Mouse (Mus musculus): ENCODE data around the gene Fam107b. TPM values are rescaled to one million over a fixed set of nuclear protein-coding genes. Genes with fewer than 3 reads are reported as not detected.

Fam107b gene
- polyA plus RNA-seq, 1 experiment from 2014 or later: 17.8 TPM

DNA sequence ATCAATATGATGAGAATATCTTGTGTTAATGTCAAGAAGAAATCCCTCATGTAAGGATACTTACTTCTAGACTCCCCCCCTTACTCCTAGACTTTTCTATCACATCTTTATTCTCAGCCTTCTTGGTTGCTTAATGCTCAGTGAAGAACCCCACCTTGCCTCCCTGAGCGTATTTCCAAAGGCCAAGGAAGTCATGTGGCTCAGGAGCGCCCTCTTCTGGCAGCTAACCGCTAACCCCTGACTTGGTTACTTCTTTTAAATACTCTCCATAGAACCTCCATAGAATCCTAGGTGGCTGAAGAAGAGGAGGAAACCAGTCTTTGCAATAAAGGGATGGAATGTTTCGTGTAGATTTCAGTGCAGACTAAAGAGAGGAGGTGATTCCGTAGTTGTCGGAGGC, 199.0 kb downstream of the Fam107b start:
- no peaks in the 10 kb centered on the region for H3K36me3 ChIP-seq
- peaks cover 22% of the 10 kb centered on the region for H3K4me1 ChIP-seq (replicated peaks)
- 35% methylated on average over 6 of the region's 6 CpGs for WGBS
- no peak overlapping the region for H3K9ac ChIP-seq
- H3K9me3 ChIP-seq (replicated peaks): no peaks in the 10 kb centered on the region
- no peaks in the 10 kb centered on the region for H3K27me3 ChIP-seq
- no peak overlapping the region for H3K4me3 ChIP-seq
- H3K27ac ChIP-seq: no peak overlapping the region
- no peak for ATAC-seq (replicated peaks; ENCODE audit: insufficient number of reproducible peaks, insufficient read depth, low FRiP score, low read depth)
- no peak overlapping the region for H3K4me2 ChIP-seq

DNA sequence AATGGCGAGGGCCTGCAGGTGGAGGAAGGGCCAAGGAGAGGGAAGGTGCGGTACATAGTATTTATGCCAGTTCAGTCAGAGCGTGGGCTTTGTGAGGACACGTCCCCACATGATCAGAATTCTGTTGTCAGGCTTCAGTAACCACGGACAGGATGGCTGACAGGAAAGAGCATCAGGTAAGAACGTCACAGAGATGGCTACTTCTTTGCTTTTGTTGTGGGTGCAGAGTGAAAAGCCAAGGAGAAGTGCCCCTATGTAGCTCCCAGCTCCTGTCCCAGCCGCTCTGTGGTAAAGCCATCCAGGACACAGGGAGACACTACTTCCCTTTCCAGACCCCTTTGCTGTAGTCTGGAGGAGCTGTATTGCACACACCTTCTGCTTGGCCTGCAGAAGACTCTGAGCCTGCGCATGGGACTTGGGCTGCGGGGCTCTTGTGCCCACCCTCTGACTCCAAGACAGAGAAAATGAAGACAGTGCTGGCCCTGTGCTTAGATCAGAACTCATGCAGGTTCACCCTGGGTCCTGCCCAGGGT, 199.6 kb downstream of the Fam107b start:
- Histone ChIP-seq H3K27ac (no peak overlapping the region), H3K9ac (no peak overlapping the region), H3K4me1 (replicated peaks) (peaks cover 16% of the 10 kb centered on the region), H3K4me2 (no peak overlapping the region), H3K9me3 (replicated peaks) (no peaks in the 10 kb centered on the region), H3K27me3 (no peaks in the 10 kb centered on the region), H3K4me3 (no peak overlapping the region), H3K36me3 (no peaks in the 10 kb centered on the region)
- WGBS: 75% methylated on average over 9 of the region's 9 CpGs
- no peak for ATAC-seq (replicated peaks; ENCODE audit: insufficient number of reproducible peaks, insufficient read depth, low FRiP score, low read depth)

DNA sequence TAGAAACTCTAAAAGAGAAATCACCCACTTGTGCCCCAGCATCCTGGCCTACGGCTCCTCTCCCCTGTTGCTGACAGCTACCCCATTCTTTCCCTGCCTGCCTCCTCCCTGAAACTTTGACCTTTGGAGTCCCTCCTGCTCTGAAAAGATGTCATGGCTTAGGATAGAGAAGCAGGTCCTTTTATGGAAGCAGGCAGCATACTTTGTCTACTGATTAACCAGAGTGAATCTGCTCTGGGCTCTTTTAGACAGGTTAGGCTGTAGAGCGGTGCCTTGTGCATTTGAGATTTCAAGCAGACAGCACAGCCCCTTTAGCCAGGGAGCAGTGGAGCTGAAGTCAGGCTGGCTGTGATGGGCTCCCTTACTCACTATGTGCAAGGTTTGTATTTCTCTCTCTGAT, 200.1 kb downstream of the Fam107b start:
- Histone ChIP-seq H3K9me3 (replicated peaks) (no peaks in the 10 kb centered on the region), H3K4me3 (no peak overlapping the region), H3K27ac (no peak overlapping the region), H3K36me3 (no peaks in the 10 kb centered on the region), H3K4me1 (replicated peaks) (peaks cover 14% of the 10 kb centered on the region), H3K4me2 (no peak overlapping the region), H3K9ac (no peak overlapping the region), H3K27me3 (no peaks in the 10 kb centered on the region)
- ATAC-seq (replicated peaks; ENCODE audit: insufficient number of reproducible peaks, insufficient read depth, low FRiP score, low read depth): no peak
- 77% methylated on average over 2 of the region's 2 CpGs for WGBS

GRCm38 (mm10) chr2:3771483-3771882, 201.2 kb downstream of the Fam107b start:
- Histone ChIP-seq H3K4me3 (no peak overlapping the region), H3K27ac (no peak overlapping the region), H3K27me3 (no peaks in the 10 kb centered on the region), H3K4me2 (no peak overlapping the region), H3K36me3 (no peaks in the 10 kb centered on the region), H3K4me1 (replicated peaks) (peaks cover 8% of the 10 kb centered on the region; the same call in 1 of the 2 replicates), H3K9me3 (replicated peaks) (no peaks in the 10 kb centered on the region), H3K9ac (no peak overlapping the region)
- WGBS: 58% methylated on average over 6 of the region's 6 CpGs
- ATAC-seq (replicated peaks; ENCODE audit: insufficient number of reproducible peaks, insufficient read depth, low FRiP score, low read depth): no peak

DNA sequence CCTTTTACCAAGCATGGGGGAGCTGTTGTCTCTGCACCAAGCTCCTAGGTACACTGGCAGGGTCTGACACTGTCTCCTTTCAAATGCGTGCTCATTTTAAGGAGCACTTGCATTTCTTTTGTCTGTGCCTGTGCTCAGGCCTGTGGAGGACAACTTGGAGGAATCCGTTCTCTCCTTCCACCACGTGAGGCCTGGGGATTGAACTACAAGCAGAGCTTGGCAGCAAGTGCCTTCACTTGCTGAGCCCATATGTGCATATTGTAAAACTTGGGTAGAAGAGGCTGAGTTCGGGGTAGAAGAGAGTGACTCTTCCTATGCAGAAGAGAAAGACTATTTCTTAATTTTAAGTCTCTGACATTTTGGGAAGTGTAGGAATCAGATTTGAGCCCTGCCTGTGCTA, 202.8 kb downstream of the Fam107b start:
- Histone ChIP-seq H3K9ac (no peak overlapping the region), H3K9me3 (replicated peaks) (no peaks in the 10 kb centered on the region), H3K4me2 (no peak overlapping the region), H3K27ac (no peak overlapping the region), H3K4me3 (no peak overlapping the region), H3K4me1 (replicated peaks) (peaks cover 8% of the 10 kb centered on the region; the same call in 1 of the 2 replicates), H3K36me3 (no peaks in the 10 kb centered on the region), H3K27me3 (no peaks in the 10 kb centered on the region)
- WGBS: 82% methylated on average over 4 of the region's 4 CpGs
- no peak for ATAC-seq (replicated peaks; ENCODE audit: insufficient number of reproducible peaks, insufficient read depth, low FRiP score, low read depth)

DNA sequence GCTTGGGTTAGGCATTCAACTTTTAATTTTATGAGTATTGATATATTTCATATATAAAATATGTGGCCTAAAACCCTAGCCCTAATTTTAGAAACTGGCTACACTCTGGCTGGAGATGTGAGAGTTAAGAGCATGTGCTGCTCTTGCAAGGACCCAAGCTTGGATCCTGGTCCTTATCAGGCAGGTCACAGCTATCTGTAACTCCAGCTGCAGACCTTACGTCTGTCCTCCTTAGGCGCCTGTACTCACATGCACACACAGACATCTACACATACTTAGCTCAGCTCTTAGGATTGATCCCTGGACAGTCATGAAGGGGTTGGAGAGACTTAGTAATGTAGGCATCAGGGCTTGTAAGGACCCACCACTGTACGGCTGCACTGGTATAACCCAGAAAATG, 205.3 kb downstream of the Fam107b start:
- Histone ChIP-seq H3K4me2 (no peak overlapping the region), H3K27ac (no peak overlapping the region), H3K27me3 (no peaks in the 10 kb centered on the region), H3K9me3 (replicated peaks) (no peaks in the 10 kb centered on the region), H3K9ac (no peak overlapping the region), H3K4me3 (no peak overlapping the region), H3K4me1 (replicated peaks) (peaks cover 8% of the 10 kb centered on the region; the same call in 1 of the 2 replicates), H3K36me3 (peaks cover 13% of the 10 kb centered on the region; the same call in 1 of the 2 replicates)
- ATAC-seq (replicated peaks; ENCODE audit: insufficient number of reproducible peaks, insufficient read depth, low FRiP score, low read depth): no peak
- 52% methylated on average over 3 of the region's 3 CpGs for WGBS

- no peaks in the 10 kb centered on the region for H3K27me3 ChIP-seq
- H3K9ac ChIP-seq: no peak overlapping the region
- peaks cover 8% of the 10 kb centered on the region; the same call in 1 of the 2 replicates for H3K4me1 ChIP-seq (replicated peaks)
- H3K27ac ChIP-seq: no peak overlapping the region
- peaks cover 13% of the 10 kb centered on the region; the same call in 1 of the 2 replicates for H3K36me3 ChIP-seq
- no peak for ATAC-seq (replicated peaks; ENCODE audit: insufficient number of reproducible peaks, insufficient read depth, low FRiP score, low read depth)
- H3K9me3 ChIP-seq (replicated peaks): no peaks in the 10 kb centered on the region
- H3K4me3 ChIP-seq: no peak overlapping the region
- H3K4me2 ChIP-seq: no peak overlapping the region
These were observed 205.8 kb downstream of the Fam107b start for GRCm38 (mm10) chr2:3776045-3776444.

DNA sequence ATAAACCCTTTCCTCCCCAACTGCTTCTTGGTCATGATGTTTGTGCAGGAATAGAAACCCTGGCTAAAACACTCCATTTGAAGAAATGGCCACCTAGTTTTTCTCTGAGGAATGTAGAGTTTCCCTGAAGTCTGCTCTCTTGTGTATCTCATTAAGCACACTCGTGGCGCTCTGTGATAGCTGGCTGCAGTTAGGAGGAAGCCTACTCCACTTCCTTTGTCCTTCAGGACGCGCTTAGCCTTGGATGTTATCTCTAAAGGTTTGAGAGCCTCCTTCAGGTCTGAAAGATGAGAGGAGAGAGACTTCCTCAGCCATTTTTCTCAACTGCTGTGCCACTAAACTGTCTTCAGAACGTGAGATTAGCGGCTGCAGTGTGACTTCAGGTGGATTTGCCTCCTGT, 207.4 kb downstream of the Fam107b start:
- ATAC-seq (replicated peaks; ENCODE audit: insufficient number of reproducible peaks, insufficient read depth, low FRiP score, low read depth): no peak
- no peak overlapping the region for H3K27ac ChIP-seq
- H3K27me3 ChIP-seq: no peaks in the 10 kb centered on the region
- H3K4me3 ChIP-seq: no peak overlapping the region
- H3K36me3 ChIP-seq: peaks cover 13% of the 10 kb centered on the region
- H3K4me1 ChIP-seq (replicated peaks): peaks cover 2% of the 10 kb centered on the region; the same call in 1 of the 2 replicates
- 59% methylated on average over 6 of the region's 6 CpGs for WGBS
- H3K4me2 ChIP-seq: no peak overlapping the region
- H3K9ac ChIP-seq: no peak overlapping the region
- H3K9me3 ChIP-seq (replicated peaks): no peaks in the 10 kb centered on the region

- H3K4me2 ChIP-seq: no peak overlapping the region
- 78% methylated on average over 8 of the region's 8 CpGs for WGBS
- no peak for ATAC-seq (replicated peaks; ENCODE audit: insufficient number of reproducible peaks, insufficient read depth, low FRiP score, low read depth)
- H3K9ac ChIP-seq: no peak overlapping the region
- no peaks in the 10 kb centered on the region; the same call in 1 of the 2 replicates for H3K36me3 ChIP-seq
- H3K27ac ChIP-seq: no peak overlapping the region
- H3K4me1 ChIP-seq (replicated peaks): no peaks in the 10 kb centered on the region
- no peaks in the 10 kb centered on the region for H3K27me3 ChIP-seq
- no peaks in the 10 kb centered on the region for H3K9me3 ChIP-seq (replicated peaks)
- H3K4me3 ChIP-seq: no peak overlapping the region
These were observed 215.3 kb downstream of the Fam107b start for GRCm38 (mm10) chr2:3785546-3785945.

DNA sequence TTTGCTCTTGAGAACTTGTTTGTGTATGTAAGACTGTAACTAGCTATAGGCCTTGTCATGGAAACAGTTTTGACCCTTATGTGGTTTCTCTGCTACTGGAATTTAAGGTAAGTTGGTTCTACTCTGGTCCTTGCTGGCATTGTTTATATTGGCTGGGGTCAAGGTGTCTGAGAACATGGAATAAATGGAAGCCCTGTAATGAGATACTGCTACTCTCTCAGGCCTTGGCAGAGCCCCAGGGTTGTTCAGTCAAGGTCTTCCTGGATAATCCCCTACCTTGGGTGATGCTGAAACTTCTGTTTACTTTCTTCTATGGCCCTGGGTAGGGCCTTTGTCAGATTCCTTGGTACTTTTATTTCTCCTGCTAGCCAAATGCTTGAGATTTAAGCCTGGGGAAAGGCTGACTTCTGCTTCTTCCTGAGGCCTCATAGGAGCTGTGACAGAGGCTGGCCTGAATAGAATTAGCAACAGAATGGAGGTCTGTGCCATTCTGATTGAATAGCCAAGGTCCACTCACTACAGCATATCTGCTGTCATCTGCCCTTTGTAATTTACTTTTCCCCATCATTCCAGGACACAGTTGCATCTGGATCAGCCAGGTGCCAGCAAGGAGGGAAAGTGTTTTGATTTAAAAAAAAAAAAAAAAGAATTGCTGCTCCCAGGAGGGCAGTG, 217.6 kb downstream of the Fam107b start:
- no peak overlapping the region for H3K9ac ChIP-seq
- no peak overlapping the region for H3K27ac ChIP-seq
- H3K4me1 ChIP-seq (replicated peaks): no peaks in the 10 kb centered on the region
- no peak overlapping the region for H3K4me3 ChIP-seq
- no peaks in the 10 kb centered on the region for H3K36me3 ChIP-seq
- ATAC-seq (replicated peaks; ENCODE audit: insufficient number of reproducible peaks, insufficient read depth, low FRiP score, low read depth): no peak
- no peaks in the 10 kb centered on the region for H3K27me3 ChIP-seq
- H3K4me2 ChIP-seq: no peak overlapping the region
- H3K9me3 ChIP-seq (replicated peaks): no peaks in the 10 kb centered on the region

DNA sequence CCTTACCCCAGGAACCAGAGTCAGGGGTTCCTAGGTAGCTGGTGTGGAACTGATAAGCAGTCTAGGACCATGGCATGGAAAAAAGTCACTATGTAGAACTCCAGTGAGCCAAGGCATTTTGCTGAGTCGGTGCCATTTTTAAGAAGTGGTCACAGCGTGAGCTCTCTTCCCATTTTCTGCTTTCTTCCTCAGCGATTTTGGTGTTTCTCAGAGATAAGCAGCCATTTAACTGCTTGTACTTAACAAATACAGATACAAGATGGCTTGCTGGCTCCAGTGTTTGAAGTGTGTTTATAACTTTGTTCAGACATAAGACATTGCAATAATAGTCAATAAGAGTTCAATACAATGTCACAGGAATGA, 218.1 kb downstream of the Fam107b start:
- no peak overlapping the region for H3K4me2 ChIP-seq
- WGBS: 75% methylated on average over 3 of the region's 3 CpGs
- no peak overlapping the region for H3K9ac ChIP-seq
- no peak for ATAC-seq (replicated peaks; ENCODE audit: insufficient number of reproducible peaks, insufficient read depth, low FRiP score, low read depth)
- no peak overlapping the region for H3K4me3 ChIP-seq
- no peaks in the 10 kb centered on the region for H3K36me3 ChIP-seq
- no peaks in the 10 kb centered on the region for H3K4me1 ChIP-seq (replicated peaks)
- no peak overlapping the region for H3K27ac ChIP-seq
- H3K27me3 ChIP-seq: no peaks in the 10 kb centered on the region
- H3K9me3 ChIP-seq (replicated peaks): no peaks in the 10 kb centered on the region

- Histone ChIP-seq H3K4me2 (no peak overlapping the region), H3K9ac (no peak overlapping the region), H3K36me3 (no peaks in the 10 kb centered on the region), H3K27ac (no peak overlapping the region), H3K4me3 (no peak overlapping the region), H3K4me1 (replicated peaks) (0 out of 2 replicates have a peak, but pooled peaks cover 3% of the 10 kb centered on the region), H3K27me3 (no peaks in the 10 kb centered on the region), H3K9me3 (replicated peaks) (no peaks in the 10 kb centered on the region)
- no peak for ATAC-seq (replicated peaks; ENCODE audit: insufficient number of reproducible peaks, insufficient read depth, low FRiP score, low read depth)
- WGBS: 65% methylated on average over 5 of the region's 5 CpGs
These were observed 226.3 kb downstream of the Fam107b start for GRCm38 (mm10) chr2:3796543-3796942.
